Mouse (Mus musculus) forebrain, postnatal 0 days (tissue): Measurements from ENCODE around the gene Cd44. TPM values are rescaled to one million over a fixed set of nuclear protein-coding genes. Genes with fewer than 3 reads are reported as not detected.
A peak's percentile ranks its signal among the peaks of the same experiment; 100 is the strongest.

Experiments used
- ATAC-seq: fragments of 200-750 bp; cut with Nextera tagmentation; 2 replicates; pipeline ENCODE4 v1.8.0; 2017; ENCODE audit warnings: mild to moderate bottlenecking, moderate library complexity
- DNase-seq: peaks from one replicate; pipeline ENCODE4 v3.0.0-alpha.2; 2015
- H3K27ac ChIP-seq: fragments of 300-500 bp; sonication (generic); 2 replicates; pipeline ENCODE4 v1.5.1; 2014; ENCODE audit warnings: low read depth, mild to moderate bottlenecking, antibody characterized with exemption, low read length, moderate library complexity, mixed read lengths
- H3K27me3 ChIP-seq: fragments of 300-500 bp; sonication (generic); 2 replicates; pipeline ENCODE4 v1.6.1; 2014; ENCODE audit warnings: mild to moderate bottlenecking, low read length, mixed read lengths; ENCODE audit not compliant: insufficient read depth
- H3K36me3 ChIP-seq: fragments of 300-500 bp; sonication (generic); 2 replicates; pipeline ENCODE4 v1.6.1; 2014; ENCODE audit warnings: mild to moderate bottlenecking, moderate library complexity; ENCODE audit not compliant: insufficient read depth
- H3K4me1 ChIP-seq: fragments of 300-500 bp; sonication (generic); 2 replicates; pipeline ENCODE4 v1.6.1; 2014; ENCODE audit warnings: antibody characterized with exemption; ENCODE audit not compliant: insufficient read depth
- H3K4me2 ChIP-seq: fragments of 300-500 bp; sonication (generic); 2 replicates; pipeline ENCODE4 v1.6.1; 2014; ENCODE audit warnings: low read depth, mild to moderate bottlenecking, moderate library complexity
- H3K4me3 ChIP-seq: fragments of 300-500 bp; sonication (generic); 2 replicates; pipeline ENCODE4 v1.5.1; 2014; ENCODE audit warnings: low read depth, low read length, mixed read lengths
- H3K9ac ChIP-seq: fragments of 300-500 bp; sonication (generic); 2 replicates; pipeline ENCODE4 v1.6.1; 2014; ENCODE audit warnings: mild to moderate bottlenecking
- H3K9me3 ChIP-seq: fragments of 300-500 bp; sonication (generic); 2 replicates; pipeline ENCODE4 v1.6.1; 2016; ENCODE audit warnings: low read length
- CTCF ChIP-seq: sonication (generic); IDR thresholded peaks from 2 replicates; pipeline ENCODE4 v1.5.1; 2016; ENCODE audit warnings: antibody characterized with exemption, control low read depth, low read depth
- WGBS: fragments of 180-500 bp; shearing (Covaris S2); extraction: QIAGEN DNeasy Blood & Tissue Kit; methylation state at CpG from one replicate; pipeline ENCODE4 v1.1.7; 2014; 5-methylcytosine and 5-hydroxymethylcytosine counted together
- polyA plus RNA-seq: library from polyadenylated mRNA; unstranded; fragments of >200 nt; fragmentation: Nextera tagmentation; extraction: Ambion mirVana; gene quantifications from 2 replicates; pipeline ENCODE4 v1.2.1, GENCODE M21; 2015
- total RNA-seq: library from RNA; depleted of rRNA; stranded (reverse); fragments of >200 nt; gene quantifications from 2 replicates; pipeline ENCODE4 v1.2.3, GENCODE M21; 2014

Gene Cd44
- total and polyA plus RNA-seq, 2 experiments from 2014 or later: 3.6 to 7.8 TPM

DNA sequence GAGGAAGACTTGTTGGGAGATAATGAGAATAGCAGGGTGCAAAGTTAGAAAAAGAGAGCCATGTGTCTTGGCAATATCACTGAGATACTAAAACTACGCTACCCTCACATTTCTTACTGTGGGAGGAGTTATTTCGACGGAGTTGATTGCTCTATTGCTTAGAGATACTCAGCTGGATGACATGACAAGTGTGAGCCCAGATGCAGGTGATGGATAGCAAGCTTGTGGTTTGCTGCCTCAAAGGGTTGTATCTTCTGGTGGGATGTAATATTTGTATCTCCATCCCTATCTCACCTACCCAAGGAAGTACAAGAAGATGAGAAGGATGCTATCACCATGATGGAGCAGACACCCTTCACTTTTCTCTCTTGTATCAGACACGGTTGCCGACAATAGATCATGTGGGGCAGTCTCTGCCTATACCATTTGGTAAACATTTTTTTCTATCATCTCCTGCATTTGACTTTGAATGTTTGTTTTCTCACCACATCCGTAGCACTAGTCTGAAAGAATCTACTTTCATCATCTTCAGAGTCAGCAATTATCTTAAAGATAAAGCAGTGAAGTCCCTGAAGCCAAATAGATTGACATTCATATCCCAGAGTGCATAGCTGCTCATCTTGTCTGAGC is 15.0 kb downstream of the Cd44 start:
- H3K4me2 ChIP-seq: no peak overlapping the region
- ATAC-seq (no peak), DNase-seq (no peak)

DNA sequence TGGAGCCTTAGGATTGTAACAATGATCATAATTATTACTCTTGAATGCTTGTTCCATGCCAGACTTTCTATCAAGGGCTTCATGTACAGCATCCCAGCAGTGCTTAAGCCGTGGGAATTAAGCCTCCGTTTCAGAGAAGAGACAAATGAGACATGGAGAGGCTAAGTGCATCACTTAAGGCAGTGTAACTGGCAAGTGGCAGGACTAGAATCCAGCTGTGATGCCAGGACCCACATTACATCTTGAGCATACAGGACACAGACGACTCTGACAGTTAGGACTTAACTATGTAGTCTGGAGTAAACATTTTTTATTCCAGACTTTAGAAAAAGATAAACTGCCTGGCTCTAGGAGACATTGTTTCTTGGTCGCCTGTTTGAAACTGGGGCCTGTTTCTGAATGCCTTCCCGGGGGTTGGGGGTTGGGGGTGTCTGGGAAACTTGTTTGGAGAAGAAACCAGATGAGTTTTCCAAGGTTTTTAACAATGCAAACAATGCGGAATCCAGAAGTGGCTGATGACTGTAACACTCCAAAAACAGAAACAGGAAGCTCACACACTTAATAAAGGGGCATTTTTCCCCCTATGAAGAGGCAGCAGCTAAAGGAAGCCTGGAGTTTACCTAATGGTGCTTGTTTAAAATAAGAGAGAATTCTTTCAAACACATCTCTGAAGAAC is 18.7 kb downstream of the Cd44 start:
- no peaks in the 10 kb centered on the region for H3K27me3 ChIP-seq
- peak; percentile 59 for ATAC-seq

More for the DNA sequence above, 15.0 kb downstream of the Cd44 start:
- Histone ChIP-seq H3K4me3 (no peak overlapping the region), H3K27ac (no peak overlapping the region), H3K27me3 (no peaks in the 10 kb centered on the region), H3K9me3 (no peaks in the 10 kb centered on the region), H3K9ac (no peak overlapping the region), H3K36me3 (no peaks in the 10 kb centered on the region), H3K4me1 (0 out of 2 replicates have a peak, but pooled peaks cover 8% of the 10 kb centered on the region)
- 86% methylated on average over 6 of the region's 6 CpGs for WGBS
- TF ChIP-seq CTCF: no peak

GRCm38 (mm10) chr2:102882004-102882588 is 19.4 kb downstream of the Cd44 start:
- Histone ChIP-seq H3K9me3 (no peaks in the 10 kb centered on the region), H3K4me2 (no peak overlapping the region), H3K4me1 (0 out of 2 replicates have a peak, but pooled peaks cover 8% of the 10 kb centered on the region), H3K27me3 (no peaks in the 10 kb centered on the region), H3K36me3 (no peaks in the 10 kb centered on the region), H3K4me3 (no peak overlapping the region), H3K9ac (no peak overlapping the region), H3K27ac (no peak overlapping the region)
- peak; percentile 62 for DNase-seq
- ATAC-seq: peak; percentile 83
- TF ChIP-seq CTCF: no peak
- WGBS: 37% methylated on average over 8 of the region's 8 CpGs

More for the DNA sequence above, 18.7 kb downstream of the Cd44 start:
- DNase-seq: no peak
- no peak for TF ChIP-seq CTCF
- 41% methylated on average over 6 of the region's 6 CpGs for WGBS
- no peak overlapping the region for H3K27ac ChIP-seq
- H3K36me3 ChIP-seq: no peaks in the 10 kb centered on the region
- no peak overlapping the region for H3K4me3 ChIP-seq
- no peaks in the 10 kb centered on the region for H3K9me3 ChIP-seq
- H3K9ac ChIP-seq: no peak overlapping the region
- H3K4me1 ChIP-seq: 0 out of 2 replicates have a peak, but pooled peaks cover 8% of the 10 kb centered on the region
- H3K4me2 ChIP-seq: no peak overlapping the region

- Histone ChIP-seq H3K27ac (no peak overlapping the region), H3K9me3 (no peaks in the 10 kb centered on the region), H3K36me3 (no peaks in the 10 kb centered on the region), H3K4me1 (0 out of 2 replicates have a peak, but pooled peaks cover 5% of the 10 kb centered on the region), H3K9ac (no peak overlapping the region), H3K27me3 (no peaks in the 10 kb centered on the region), H3K4me3 (no peak overlapping the region), H3K4me2 (no peak overlapping the region)
- ATAC-seq (no peak), DNase-seq (no peak)
- TF ChIP-seq CTCF: no peak
- WGBS: 67% methylated on average over 2 of the region's 2 CpGs
Measured at GRCm38 (mm10) chr2:102878513-102878912, 23.0 kb downstream of the Cd44 start.

DNA sequence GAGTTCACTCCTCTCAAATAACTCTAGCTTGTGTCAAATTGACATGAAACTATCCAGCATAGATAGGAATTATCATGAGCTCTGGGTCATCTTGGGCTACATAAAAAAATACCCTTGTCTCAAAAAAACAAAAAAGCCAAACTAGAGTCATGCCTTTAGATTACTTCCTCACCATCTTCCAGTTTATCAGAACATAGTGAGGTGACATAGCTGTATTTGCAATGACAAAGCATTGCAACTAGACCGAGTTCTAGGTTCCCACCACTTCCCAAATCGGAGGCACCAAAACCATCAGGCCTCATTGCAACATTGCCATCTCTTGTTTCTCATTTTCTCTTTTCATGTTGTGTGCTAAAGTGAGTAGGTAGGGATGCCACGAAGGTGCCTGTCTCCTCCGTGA is 24.0 kb downstream of the Cd44 start:
- Histone ChIP-seq H3K27ac (no peak overlapping the region), H3K27me3 (no peaks in the 10 kb centered on the region), H3K4me2 (no peak overlapping the region), H3K36me3 (no peaks in the 10 kb centered on the region), H3K9me3 (no peaks in the 10 kb centered on the region), H3K4me3 (no peak overlapping the region), H3K9ac (no peak overlapping the region), H3K4me1 (0 out of 2 replicates have a peak, but pooled peaks cover 5% of the 10 kb centered on the region)
- ATAC-seq (no peak), DNase-seq (no peak)
- WGBS: 94% methylated on average over 4 of the region's 4 CpGs
- no peak for TF ChIP-seq CTCF

- H3K9me3 ChIP-seq: no peaks in the 10 kb centered on the region
- H3K4me2 ChIP-seq: no peak overlapping the region
- H3K9ac ChIP-seq: no peak overlapping the region
- H3K4me3 ChIP-seq: no peak overlapping the region
- no peak overlapping the region for H3K27ac ChIP-seq
- no peaks in the 10 kb centered on the region for H3K36me3 ChIP-seq
- no peak for TF ChIP-seq CTCF
- 63% methylated on average over 1 of the region's 1 CpGs for WGBS
- no peak for DNase-seq
- H3K27me3 ChIP-seq: no peaks in the 10 kb centered on the region
- no peak for ATAC-seq
- no peaks in the 10 kb centered on the region for H3K4me1 ChIP-seq
Measured at GRCm38 (mm10) chr2:102876141-102876540, 25.3 kb downstream of the Cd44 start.

GRCm38 (mm10) chr2:102873848-102874247 is 27.6 kb downstream of the Cd44 start:
- TF ChIP-seq CTCF: no peak
- WGBS: 20% methylated on average over 4 of the region's 4 CpGs
- Histone ChIP-seq H3K36me3 (no peaks in the 10 kb centered on the region), H3K27ac (no peak overlapping the region), H3K27me3 (no peaks in the 10 kb centered on the region), H3K9me3 (no peaks in the 10 kb centered on the region), H3K4me1 (no peaks in the 10 kb centered on the region), H3K4me3 (no peak overlapping the region), H3K9ac (no peak overlapping the region), H3K4me2 (no peak overlapping the region)
- ATAC-seq (no peak; the same call in 1 of the 2 replicates), DNase-seq (peak; percentile 52)
